ENCODE assay signal across 19 mouse cellular contexts in genomic region chr1:40677306-40677705, GRCm38 (mm10). TPM values are rescaled to one million over a fixed set of nuclear protein-coding genes. Genes with fewer than 3 reads are reported as not detected.
DNase-seq lines count a peak whose midpoint lies in the region; ATAC-seq and TF ChIP-seq lines count a peak whose summit lies in the region.
"Had no signal": no experiment of that assay in that cellular context is flagged by ENCODE, and none has a peak within 500 bp of the region (broad histone marks: within the 10 kb centered on the region; RNA-seq: fewer than 3 reads in every experiment).

No protein-coding gene starts in this region.

- peaks cover 28% of the 10 kb centered on the region for H3K27me3 ChIP-seq in intestine, postnatal 0 days (replicated peaks; ENCODE audit: control insufficient read depth, insufficient read depth, low read length)
- H3K27me3 ChIP-seq in intestine, embryonic 15.5 days (replicated peaks), result peaks cover 40% of the 10 kb centered on the region
- peaks cover 21% of the 10 kb centered on the region for H3K27me3 ChIP-seq in lung, postnatal 0 days (replicated peaks; ENCODE audit: insufficient read depth, low read length)

- peak; percentile 64 for TF ChIP-seq CTCF in intestine, postnatal 0 days (IDR thresholded peaks at IDR 0.05; ENCODE audit: low read depth)
- peak; percentile 34 for TF ChIP-seq CTCF in lung, postnatal 0 days (IDR thresholded peaks at IDR 0.05)

- 45% methylated on average over 5 of the region's 5 CpGs for WGBS in intestine, postnatal 0 days
- 45% methylated on average over 5 of the region's 5 CpGs for WGBS in intestine, embryonic 15.5 days
- 46% methylated on average over 5 of the region's 5 CpGs for WGBS in lung, postnatal 0 days

- TF ChIP-seq EP300 in lung, postnatal 0 days (IDR thresholded peaks at IDR 0.05), result no peak

- H3K9ac ChIP-seq in intestine, postnatal 0 days (ENCODE audit: low read depth, low read length), result no peak overlapping the region
- no peak overlapping the region for H3K9ac ChIP-seq in intestine, embryonic 15.5 days
- H3K9ac ChIP-seq in lung, postnatal 0 days (replicated peaks; ENCODE audit: low read depth), result no peak overlapping the region
- H3K9ac ChIP-seq: embryonic facial prominence, embryonic 12.5 days; liver, embryonic 15.5 days; midbrain, embryonic 12.5 days had no signal

- H3K4me3 ChIP-seq in intestine, postnatal 0 days (ENCODE audit: low read depth, low read length), result no peak overlapping the region
- no peak overlapping the region for H3K4me3 ChIP-seq in intestine, embryonic 15.5 days (replicated peaks)
- no peak overlapping the region for H3K4me3 ChIP-seq in lung, postnatal 0 days (ENCODE audit: low read depth, low read length)
- H3K4me3 ChIP-seq: embryonic facial prominence, embryonic 12.5 days; hindbrain, embryonic 10.5 days; liver, embryonic 15.5 days; midbrain, embryonic 12.5 days; myocyte had no signal

- ATAC-seq in intestine, postnatal 0 days, result no peak
- no peak for ATAC-seq in intestine, embryonic 15.5 days
- no peak for ATAC-seq in lung, postnatal 0 days
- ATAC-seq: inflammation-experienced regulatory T-cells, adult 6 months had no signal

- H3K27ac ChIP-seq in intestine, postnatal 0 days (ENCODE audit: low read depth, low read length), result no peak overlapping the region
- H3K27ac ChIP-seq in intestine, embryonic 15.5 days, result no peak overlapping the region
- no peak overlapping the region for H3K27ac ChIP-seq in lung, postnatal 0 days (ENCODE audit: low read length)
- H3K27ac ChIP-seq: embryonic facial prominence, embryonic 12.5 days; hindbrain, embryonic 10.5 days; liver, embryonic 15.5 days; midbrain, embryonic 12.5 days had no signal

- no peaks in the 10 kb centered on the region for H3K4me1 ChIP-seq in intestine, postnatal 0 days (replicated peaks; ENCODE audit: control insufficient read depth, insufficient read depth, low read length)
- H3K4me1 ChIP-seq in intestine, embryonic 15.5 days (replicated peaks), result peaks cover 11% of the 10 kb centered on the region
- H3K4me1 ChIP-seq in lung, postnatal 0 days (ENCODE audit: insufficient read depth, low read depth, low read length), result no peaks in the 10 kb centered on the region

- H3K36me3 ChIP-seq in intestine, postnatal 0 days (ENCODE audit: control insufficient read depth, insufficient read depth), result no peaks in the 10 kb centered on the region
- H3K36me3 ChIP-seq in intestine, embryonic 15.5 days, result no peaks in the 10 kb centered on the region
- no peaks in the 10 kb centered on the region for H3K36me3 ChIP-seq in lung, postnatal 0 days (ENCODE audit: insufficient read depth, low read length)
- H3K36me3 ChIP-seq: embryonic facial prominence, embryonic 12.5 days; hindbrain, embryonic 10.5 days; liver, embryonic 15.5 days; midbrain, embryonic 12.5 days had no signal

- peak; percentile 31 for DNase-seq in gastrocnemius, adult 18-20 months (ENCODE audit: low spot score)
- DNase-seq in gastrocnemius, postnatal 4 days (ENCODE audit: low spot score in 2 of 2), result no peak
- no peak for DNase-seq in lung, postnatal 0 days (ENCODE audit: low spot score)
- no peak for DNase-seq in lung, postnatal 14 days
- peak; percentile 14 for DNase-seq in skeletal muscle tissue, adult 2 months (ENCODE audit: low read depth, low spot score)
- DNase-seq in left cerebral cortex, adult 11 months (ENCODE audit: low spot score), result no peak
- DNase-seq: cerebellum, postnatal 14 days; layer of hippocampus, postnatal 36 days; lung, postnatal 4 days; thymus, postnatal 4 days had no signal

- no peak overlapping the region for H3K4me2 ChIP-seq in intestine, postnatal 0 days (replicated peaks; ENCODE audit: low read depth)
- H3K4me2 ChIP-seq in intestine, embryonic 15.5 days (replicated peaks), result no peak overlapping the region
- H3K4me2 ChIP-seq in lung, postnatal 0 days (replicated peaks; ENCODE audit: low read depth, low read length), result no peak overlapping the region
- H3K4me2 ChIP-seq: embryonic facial prominence, embryonic 12.5 days; liver, embryonic 15.5 days; midbrain, embryonic 12.5 days had no signal

- no peaks in the 10 kb centered on the region for H3K9me3 ChIP-seq in intestine, postnatal 0 days (ENCODE audit: control insufficient read depth)
- no peaks in the 10 kb centered on the region for H3K9me3 ChIP-seq in intestine, embryonic 15.5 days
- no peaks in the 10 kb centered on the region for H3K9me3 ChIP-seq in lung, postnatal 0 days (ENCODE audit: low read length)
- H3K9me3 ChIP-seq: embryonic facial prominence, embryonic 12.5 days; hindbrain, embryonic 10.5 days; liver, embryonic 15.5 days; midbrain, embryonic 12.5 days had no signal

RNA-seq across cellular contexts. Expression of gene Slc9a2, which starts 3.1 kb away (rescaled TPM):
- total RNA-seq in gastrocnemius, adult 18-20 months (2021), result 10 to 100 TPM; 17.9 to 25.5 TPM
- 10 to 100 TPM; 18.4 to 21.5 TPM for total RNA-seq in gastrocnemius, postnatal 4 days (2021)
- 2.3 and 3.0 TPM in 2 replicates for polyA plus RNA-seq in intestine, postnatal 0 days (2015; fragmentation: Nextera tagmentation; extraction: Ambion mirVana)
- 0.44 and 0.48 TPM in 2 replicates for polyA plus RNA-seq in intestine, embryonic 15.5 days (2015; fragmentation: Nextera tagmentation; extraction: Ambion mirVana)
- 0.11 and 0.13 TPM in 2 replicates for polyA plus RNA-seq in lung, postnatal 0 days (2015; fragmentation: Nextera tagmentation; extraction: Ambion mirVana)
- total RNA-seq: neutrophil, adult 5-6 weeks had no signal
- polyA plus RNA-seq: inflammation-experienced regulatory T-cells, adult 6 months had no signal

Comparison
In these comparisons a context has a peak if more than half of its experiments do, and no peak if none do; other contexts are left out.
1. DNase-seq: peak in gastrocnemius, adult 18-20 months (single experiment) and skeletal muscle tissue, adult 2 months (single experiment); none in gastrocnemius, postnatal 4 days (0 of 2), lung, postnatal 0 days (single experiment), lung, postnatal 14 days (single experiment) and left cerebral cortex, adult 11 months (single experiment).